Mouse (Mus musculus) CH12.LX (cell line): ENCODE measurements at regions not wholly inside any gene's neighbourhood (a gene's known extent, or its start where the extent isn't known, plus 50 kb on each side); places are given as distances from the start of the nearest gene placed in this dataset.

Source experiments
- CTCF ChIP-seq, 2 experiments: IDR thresholded peaks in 1 of 2; conservative IDR thresholded peaks in 1 of 2; 2 replicates each; pipeline ENCODE4 v1.5.1; 2011 to 2012; ENCODE audit warnings: low read depth in 2 of 2, low read length in 2 of 2, improper control_type of control experiment in 1 of 2, inconsistent platforms in 1 of 2, mild to moderate bottlenecking in 1 of 2, moderate library complexity in 1 of 2
- JUN ChIP-seq: IDR thresholded peaks from 2 replicates; pipeline ENCODE4 v1.6.1; 2011; ENCODE audit warnings: low read depth, mild to moderate bottlenecking, low read length, improper control_type of control experiment, moderate library complexity; ENCODE audit not compliant: insufficient read depth
- ZMIZ1 ChIP-seq: IDR thresholded peaks from 2 replicates; pipeline ENCODE4 v1.6.1; 2012; ENCODE audit warnings: low read depth, mild to moderate bottlenecking, inconsistent platforms, low read length, improper control_type of control experiment

- no peak for TF ChIP-seq CTCF (conservative IDR thresholded peaks at IDR 0.05 in 1 of 2, IDR thresholded peaks at IDR 0.05 in 1 of 2; ENCODE audit: low read depth in 2 of 2, low read length in 2 of 2)
- no peak for TF ChIP-seq JUN
- TF ChIP-seq ZMIZ1 = no peak
These were observed 85.7 kb upstream of the Gm9972 start for GRCm38 (mm10) chr11:42949823-42950222.
